In the genomic region with DNA sequence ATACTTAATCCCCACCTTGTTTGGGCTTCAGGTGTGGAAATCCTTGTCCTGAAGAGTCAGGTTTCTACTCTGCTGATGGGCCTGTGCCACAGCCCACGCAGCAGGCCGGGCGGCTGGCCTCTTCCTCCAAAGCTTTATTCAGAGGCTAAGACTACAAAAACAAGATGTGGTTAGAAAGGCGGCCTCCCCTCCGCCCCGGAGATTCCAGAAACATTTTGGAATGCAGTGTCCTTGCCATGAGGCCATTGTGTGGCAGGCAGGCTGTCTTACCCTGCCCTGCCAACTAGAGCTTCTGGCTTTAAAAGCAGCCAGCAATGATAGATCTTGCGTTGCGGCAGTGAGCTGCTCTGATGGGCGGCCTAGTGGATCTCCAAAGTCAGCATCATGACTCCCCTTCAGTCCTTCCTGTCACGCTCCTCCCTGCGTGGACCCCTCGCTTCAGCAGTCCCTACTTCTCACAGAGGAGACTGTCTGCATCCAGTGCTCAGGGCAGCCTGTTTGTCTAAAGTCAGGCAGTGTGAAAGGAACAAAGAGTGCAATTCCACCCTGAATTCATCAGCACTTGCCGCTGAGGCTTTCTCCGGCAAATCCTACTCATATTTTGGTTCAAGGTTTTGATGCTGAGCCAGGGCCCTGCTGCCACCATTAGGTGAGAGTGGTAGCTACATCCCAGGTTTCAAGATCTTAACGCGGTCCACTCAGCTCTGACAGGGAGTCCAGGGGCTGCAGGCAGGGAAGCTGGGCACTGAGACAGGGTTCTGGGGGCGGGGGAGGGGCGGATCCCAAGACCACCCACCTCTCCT, we compare ENCODE assay signal across 8 mouse cellular contexts. TPM values are rescaled to one million over a fixed set of nuclear protein-coding genes. Genes with fewer than 3 reads are reported as not detected.
A peak's percentile ranks its signal among the peaks of the same experiment; 100 is the strongest.
DNase-seq lines count a peak whose midpoint lies in the region.

No protein-coding gene starts in this region.

- DNase-seq in adrenal gland, postnatal 10 days = peak; percentile 47
- DNase-seq in adrenal gland, adult 8-10 months = no peak
- peak; percentile 63 for DNase-seq in ZHBTc4 (ENCODE audit: low read depth, low spot score)
- peak; percentile 49 for DNase-seq in fibroblast of lung, adult 2 months (ENCODE audit: low read depth)
- DNase-seq in kidney, adult 11 months = peak; percentile 18
- DNase-seq in left cerebral cortex, postnatal 14 days (ENCODE audit: low spot score in 2 of 2) = peak; percentile 70 to 71
- DNase-seq in ovary, postnatal 36 days (ENCODE audit: low spot score) = peak; percentile 45
- no peak for DNase-seq in thymus, adult 18-20 months

- intact Hi-C loops in left cerebral cortex, postnatal 14 days (cut with DNase I) = no loop called here

RNA-seq across cellular contexts. Expression of a gene that starts 14.6 kb away (rescaled TPM):
- 10 to 100 TPM; 36.4 to 36.6 TPM for total RNA-seq in adrenal gland, postnatal 10 days (2021)
- total RNA-seq in adrenal gland, adult 8-10 months (2022) = 10 to 100 TPM; 51.1 to 63.4 (median 59.3) TPM
- total RNA-seq in left cerebral cortex, postnatal 14 days (2021) = 10 to 100 TPM; 43.8 to 47.8 TPM

RNA-seq across cellular contexts. Expression of a gene that starts 45.8 kb away (rescaled TPM):
- total RNA-seq in adrenal gland, postnatal 10 days (2021) = 10 to 100 TPM; 10.2 to 17.2 TPM
- total RNA-seq in adrenal gland, adult 8-10 months (2022) = 10 to 100 TPM; 10.5 to 28.1 (median 17.4) TPM
- total RNA-seq in left cerebral cortex, postnatal 14 days (2021) = not detected

Comparison
In these comparisons a context has a peak if more than half of its experiments do, and no peak if none do; other contexts are left out.
1. DNase-seq: peak in adrenal gland, postnatal 10 days (single experiment), ZHBTc4 (single experiment), fibroblast of lung, adult 2 months (single experiment), kidney, adult 11 months (single experiment), left cerebral cortex, postnatal 14 days (2 of 2) and ovary, postnatal 36 days (single experiment); none in adrenal gland, adult 8-10 months (single experiment) and thymus, adult 18-20 months (0 of 2).
2. RNA of a gene that starts 45.8 kb away (total RNA-seq): 10.5 to 28.1 TPM in adrenal gland, adult 8-10 months and 10.2 to 17.2 TPM in adrenal gland, postnatal 10 days; not detected in left cerebral cortex, postnatal 14 days; every median in the first group is over 10 times any median in the second.